Mouse (Mus musculus) limb, embryonic 12.5 days (tissue): ENCODE data around the gene Draxin. TPM values are rescaled to one million over a fixed set of nuclear protein-coding genes. Genes with fewer than 3 reads are reported as not detected.

Experiments used
- ATAC-seq: fragments of 200-750 bp; cut with Nextera tagmentation; 2 replicates; pipeline ENCODE4 v1.8.0; 2017; ENCODE audit warnings: low read depth, moderate TSS enrichment; ENCODE audit not compliant: insufficient number of reproducible peaks, insufficient read depth, low FRiP score, low TSS enrichment
- H3K27ac ChIP-seq: fragments of 300-500 bp; sonication (generic); 2 replicates; pipeline ENCODE4 v1.5.1; 2016; ENCODE audit warnings: mild to moderate bottlenecking, moderate library complexity
- H3K27me3 ChIP-seq: fragments of 300-500 bp; sonication (generic); 2 replicates; pipeline ENCODE4 v1.6.1; 2016; ENCODE audit warnings: mild to moderate bottlenecking, moderate library complexity
- H3K36me3 ChIP-seq: fragments of 300-500 bp; sonication (generic); 2 replicates; pipeline ENCODE4 v1.6.1; 2016; ENCODE audit warnings: mild to moderate bottlenecking, moderate library complexity
- H3K4me1 ChIP-seq: fragments of 300-500 bp; sonication (generic); replicated peaks from 2 replicates; pipeline ENCODE4 v1.6.1; 2016
- H3K4me2 ChIP-seq: fragments of 300-500 bp; sonication (generic); 2 replicates; pipeline ENCODE4 v1.6.1; 2016; ENCODE audit warnings: mild to moderate bottlenecking, moderate library complexity
- H3K4me3 ChIP-seq: fragments of 300-500 bp; sonication (generic); replicated peaks from 2 replicates; pipeline ENCODE4 v1.5.1; 2016; ENCODE audit warnings: mild to moderate bottlenecking
- H3K9ac ChIP-seq: fragments of 300-500 bp; sonication (generic); replicated peaks from 2 replicates; pipeline ENCODE4 v1.6.1; 2016; ENCODE audit warnings: mild to moderate bottlenecking, moderate library complexity
- H3K9me3 ChIP-seq: fragments of 300-500 bp; sonication (generic); 2 replicates; pipeline ENCODE4 v1.6.1; 2016; ENCODE audit warnings: mild to moderate bottlenecking, moderate library complexity
- WGBS: fragments of 180-500 bp; shearing (Covaris S2); methylation state at CpG from one replicate; pipeline ENCODE4 v1.1.7; 2016; 5-methylcytosine and 5-hydroxymethylcytosine counted together
- polyA plus RNA-seq: library from polyadenylated mRNA; unstranded; fragments of >200 nt; fragmentation: Nextera tagmentation; extraction: Ambion mirVana; gene quantifications from 2 replicates; pipeline ENCODE4 v1.2.1, GENCODE M21; 2016

Gene Draxin
- polyA plus RNA-seq, 1 experiment from 2014 or later, result 1.8 TPM

GRCm38 (mm10) chr4:148083176-148083899 lies 47.2 kb downstream of the Draxin start:
- 48% methylated on average over 21 of the region's 21 CpGs for WGBS
- Histone ChIP-seq H3K27ac (peak overlapping the region; percentile 53; the same call in 1 of the 2 replicates), H3K4me3 (no peak overlapping the region), H3K36me3 (peaks cover 28% of the 10 kb centered on the region; the same call in 1 of the 2 replicates), H3K4me2 (no peak overlapping the region), H3K4me1 (peaks cover 43% of the 10 kb centered on the region), H3K9ac (peak overlapping the region; percentile 5; the same call in 1 of the 2 replicates), H3K9me3 (no peaks in the 10 kb centered on the region), H3K27me3 (no peaks in the 10 kb centered on the region)
- ATAC-seq, result 0 out of 2 replicates have a peak, but pooled peaks have one; percentile 12

GRCm38 (mm10) chr4:148082257-148083044 lies 48.0 kb downstream of the Draxin start:
- peaks cover 38% of the 10 kb centered on the region for H3K4me1 ChIP-seq
- WGBS, result 52% methylated on average over 12 of the region's 12 CpGs
- ATAC-seq, result no peak

GRCm38 (mm10) chr4:148081201-148081600 lies 49.3 kb downstream of the Draxin start:
- H3K27ac ChIP-seq, result no peak overlapping the region
- H3K36me3 ChIP-seq, result peaks cover 28% of the 10 kb centered on the region; the same call in 1 of the 2 replicates
- no peak overlapping the region for H3K4me3 ChIP-seq
- no peak for ATAC-seq
- H3K9me3 ChIP-seq, result no peaks in the 10 kb centered on the region
- H3K4me1 ChIP-seq, result peaks cover 29% of the 10 kb centered on the region
- 89% methylated on average over 10 of the region's 10 CpGs for WGBS
- no peaks in the 10 kb centered on the region for H3K27me3 ChIP-seq
- no peak overlapping the region for H3K4me2 ChIP-seq
- no peak overlapping the region for H3K9ac ChIP-seq

More at GRCm38 (mm10) chr4:148082257-148083044, 48.0 kb downstream of the Draxin start:
- H3K9me3 ChIP-seq, result no peaks in the 10 kb centered on the region
- H3K27me3 ChIP-seq, result no peaks in the 10 kb centered on the region
- H3K36me3 ChIP-seq, result peaks cover 28% of the 10 kb centered on the region; the same call in 1 of the 2 replicates
- no peak overlapping the region for H3K9ac ChIP-seq
- no peak overlapping the region for H3K4me3 ChIP-seq
- no peak overlapping the region for H3K27ac ChIP-seq
- no peak overlapping the region for H3K4me2 ChIP-seq

GRCm38 (mm10) chr4:148080597-148080973 lies 49.9 kb downstream of the Draxin start:
- H3K9me3 ChIP-seq, result no peaks in the 10 kb centered on the region
- no peak for ATAC-seq
- peaks cover 26% of the 10 kb centered on the region for H3K4me1 ChIP-seq
- no peak overlapping the region for H3K9ac ChIP-seq
- no peak overlapping the region for H3K4me2 ChIP-seq
- no peaks in the 10 kb centered on the region for H3K27me3 ChIP-seq
- no peak overlapping the region for H3K27ac ChIP-seq
- H3K4me3 ChIP-seq, result no peak overlapping the region
- peaks cover 28% of the 10 kb centered on the region; the same call in 1 of the 2 replicates for H3K36me3 ChIP-seq
- WGBS, result 88% methylated on average over 1 of the region's 1 CpGs

GRCm38 (mm10) chr4:148079944-148080596 lies 50.4 kb downstream of the Draxin start:
- Histone ChIP-seq H3K27ac (no peak overlapping the region), H3K36me3 (peaks cover 28% of the 10 kb centered on the region; the same call in 1 of the 2 replicates), H3K9me3 (no peaks in the 10 kb centered on the region), H3K4me1 (peaks cover 21% of the 10 kb centered on the region), H3K27me3 (no peaks in the 10 kb centered on the region), H3K4me2 (no peak overlapping the region), H3K9ac (no peak overlapping the region), H3K4me3 (no peak overlapping the region)
- 89% methylated on average over 8 of the region's 8 CpGs for WGBS
- no peak for ATAC-seq

GRCm38 (mm10) chr4:148079212-148079611 lies 51.3 kb downstream of the Draxin start:
- peaks cover 28% of the 10 kb centered on the region; the same call in 1 of the 2 replicates for H3K36me3 ChIP-seq
- H3K27me3 ChIP-seq, result no peaks in the 10 kb centered on the region
- H3K4me2 ChIP-seq, result no peak overlapping the region
- H3K4me1 ChIP-seq, result peaks cover 16% of the 10 kb centered on the region
- H3K4me3 ChIP-seq, result no peak overlapping the region
- no peak for ATAC-seq
- no peak overlapping the region for H3K27ac ChIP-seq
- WGBS, result 63% methylated on average over 6 of the region's 6 CpGs
- no peak overlapping the region for H3K9ac ChIP-seq
- H3K9me3 ChIP-seq, result no peaks in the 10 kb centered on the region

- WGBS, result 90% methylated on average over 6 of the region's 6 CpGs
- H3K27me3 ChIP-seq, result no peaks in the 10 kb centered on the region
- H3K27ac ChIP-seq, result no peak overlapping the region
- H3K36me3 ChIP-seq, result peaks cover 16% of the 10 kb centered on the region; the same call in 1 of the 2 replicates
- peaks cover 7% of the 10 kb centered on the region for H3K4me1 ChIP-seq
- ATAC-seq, result no peak
- H3K9ac ChIP-seq, result no peak overlapping the region
- no peak overlapping the region for H3K4me2 ChIP-seq
- H3K9me3 ChIP-seq, result no peaks in the 10 kb centered on the region
- H3K4me3 ChIP-seq, result no peak overlapping the region
Measured at GRCm38 (mm10) chr4:148075881-148076280, 54.6 kb downstream of the Draxin start.

- 35% methylated on average over 21 of the region's 21 CpGs for WGBS
- ATAC-seq, result 0 out of 2 replicates have a peak, but pooled peaks have one; percentile 17
- H3K4me3 ChIP-seq, result peak overlapping the region; percentile 33
- no peak overlapping the region for H3K9ac ChIP-seq
- H3K9me3 ChIP-seq, result no peaks in the 10 kb centered on the region
- peaks cover 10% of the 10 kb centered on the region; the same call in 1 of the 2 replicates for H3K36me3 ChIP-seq
- H3K4me1 ChIP-seq, result peaks cover 11% of the 10 kb centered on the region
- H3K4me2 ChIP-seq, result peak overlapping the region; percentile 53
- H3K27ac ChIP-seq, result no peak overlapping the region
- H3K27me3 ChIP-seq, result no peaks in the 10 kb centered on the region
Measured at GRCm38 (mm10) chr4:148075259-148075658, 55.2 kb downstream of the Draxin start.

GRCm38 (mm10) chr4:148074521-148075189 lies 55.8 kb downstream of the Draxin start:
- Histone ChIP-seq H3K27ac (no peak overlapping the region), H3K36me3 (peaks cover 4% of the 10 kb centered on the region; the same call in 1 of the 2 replicates), H3K9me3 (no peaks in the 10 kb centered on the region), H3K27me3 (no peaks in the 10 kb centered on the region), H3K9ac (no peak overlapping the region), H3K4me3 (peak overlapping the region; percentile 33), H3K4me2 (peak overlapping the region; percentile 53), H3K4me1 (peaks cover 11% of the 10 kb centered on the region)
- WGBS, result 45% methylated on average over 17 of the region's 17 CpGs
- no peak for ATAC-seq

- H3K9me3 ChIP-seq, result no peaks in the 10 kb centered on the region
- H3K4me2 ChIP-seq, result no peak overlapping the region
- H3K27ac ChIP-seq, result no peak overlapping the region
- H3K4me1 ChIP-seq, result peaks cover 12% of the 10 kb centered on the region
- H3K27me3 ChIP-seq, result no peaks in the 10 kb centered on the region
- no peaks in the 10 kb centered on the region for H3K36me3 ChIP-seq
- H3K9ac ChIP-seq, result no peak overlapping the region
- peak; percentile 7; the same call in 1 of the 2 replicates for ATAC-seq
- no peak overlapping the region for H3K4me3 ChIP-seq
- WGBS, result 38% methylated on average over 5 of the region's 5 CpGs
Measured at GRCm38 (mm10) chr4:148071508-148071907, 59.0 kb downstream of the Draxin start.
